In genomic region chr14:100864164-100864563, GRCm38 (mm10) we compare ENCODE assay signal across 24 mouse cellular contexts.
DNase-seq lines count a peak whose midpoint lies in the region; ATAC-seq and TF ChIP-seq lines count a peak whose summit lies in the region.
"Had no signal": no experiment of that assay in that cellular context is flagged by ENCODE, and none has a peak within 500 bp of the region (broad histone marks: within the 10 kb centered on the region; RNA-seq: fewer than 3 reads in every experiment).

No protein-coding gene starts in this region.

- DNase-seq in frontal cortex, postnatal 14 days (ENCODE audit: low spot score in 2 of 2), result no peak
- peak; percentile 2 to 15 for DNase-seq in layer of hippocampus, adult 18-20 months (ENCODE audit: low spot score in 2 of 2)
- no peak for DNase-seq in layer of hippocampus, adult 2 months (ENCODE audit: low spot score in 2 of 2)
- peak; percentile 1 to 19 for DNase-seq in left cerebral cortex, adult 9 months (ENCODE audit: low spot score in 2 of 2)
- no peak for DNase-seq in left cerebral cortex, adult 2 months (ENCODE audit: extremely low spot score in 1 of 2, low spot score in 2 of 2)
- peak; percentile 29 for DNase-seq in telencephalon, adult 2 months (ENCODE audit: low read depth, low spot score)
- DNase-seq: adrenal gland, adult 8-10 months; adrenal gland, postnatal 36 days; B cell, adult 2 months; cerebellum, adult 11 months; cerebellum, adult 8-10 months; cerebellum, postnatal 14 days; embryo, embryonic 11 days; gastrocnemius, postnatal 14 days; heart, adult 2 months; heart, postnatal 14 days had no signal

- ATAC-seq in frontal cortex, adult (ENCODE audit: low TSS enrichment), result peak; percentile 90
- ATAC-seq: CD4-positive, CD25-positive, alpha-beta regulatory T cell, adult 4 months; forebrain, embryonic 14.5 days had no signal

- no peak overlapping the region for H3K27ac ChIP-seq in layer of hippocampus, adult 2 months
- no peak overlapping the region for H3K27ac ChIP-seq in left cerebral cortex, adult 2 months
- H3K27ac ChIP-seq: embryonic facial prominence, embryonic 15.5 days; forebrain, embryonic 10.5 days; heart, adult 2 months; heart, embryonic 15.5 days; hindbrain, embryonic 13.5 days had no signal

- intact Hi-C loops in left cerebral cortex, adult 2 months (cut with DNase I), result no loop called here

- H3K4me3 ChIP-seq in layer of hippocampus, adult 2 months, result no peak overlapping the region
- H3K4me3 ChIP-seq in left cerebral cortex, adult 2 months, result no peak overlapping the region
- H3K4me3 ChIP-seq: embryonic facial prominence, embryonic 15.5 days; erythroblast, embryonic 14.5 days; forebrain, embryonic 10.5 days; heart, adult 2 months; heart, embryonic 15.5 days; hindbrain, embryonic 13.5 days had no signal

- no peak for TF ChIP-seq CTCF in layer of hippocampus, adult 2 months (conservative IDR thresholded peaks at IDR 0.05)
- no peak; the same call in 1 of the 2 replicates for TF ChIP-seq CTCF in left cerebral cortex, adult 2 months (IDR thresholded peaks at IDR 0.05)

Comparison
In these comparisons a context has a peak if more than half of its experiments do, and no peak if none do; other contexts are left out.
1. DNase-seq: peak in layer of hippocampus, adult 18-20 months (2 of 2), left cerebral cortex, adult 9 months (2 of 2) and telencephalon, adult 2 months (single experiment); none in frontal cortex, postnatal 14 days (0 of 2), layer of hippocampus, adult 2 months (0 of 2) and left cerebral cortex, adult 2 months (0 of 2).